8 mouse cellular contexts compared by ENCODE assay signal in genomic region chr17:6386927-6387326, GRCm38 (mm10). TPM values are rescaled to one million over a fixed set of nuclear protein-coding genes. Genes with fewer than 3 reads are reported as not detected.
DNase-seq lines count a peak whose midpoint lies in the region; ATAC-seq and TF ChIP-seq lines count a peak whose summit lies in the region.
"Not testable (repeated sequence)": the region's sequence is repeated elsewhere in the genome, so short reads cannot be mapped to it uniquely, and the experiment has no call there.

No protein-coding gene starts in this region.

- not testable (repeated sequence) for H3K27me3 ChIP-seq in forebrain, embryonic 13.5 days; heart, embryonic 15.5 days; hindbrain, postnatal 0 days (ENCODE audit: insufficient read depth, low read length); limb, embryonic 11.5 days (ENCODE audit: control insufficient read depth, insufficient read depth, low read length); lung, embryonic 15.5 days; midbrain, embryonic 15.5 days (replicated peaks); stomach, embryonic 14.5 days (ENCODE audit: control insufficient read depth, insufficient read depth, low read length)

- ATAC-seq in common myeloid progenitor, adult 5-6 weeks (replicated peaks; ENCODE audit: low read depth, poor library complexity, severe bottlenecking) = peak; percentile 95
- ATAC-seq in forebrain, embryonic 13.5 days = peak; percentile 76
- peak; percentile 56; the same call in 1 of the 2 replicates for ATAC-seq in heart, embryonic 15.5 days (replicated peaks; ENCODE audit: insufficient number of reproducible peaks, insufficient read depth, low FRiP score, low read depth)
- peak; percentile 76 for ATAC-seq in hindbrain, postnatal 0 days
- peak; percentile 61; the same call in 1 of the 2 replicates for ATAC-seq in limb, embryonic 11.5 days (ENCODE audit: insufficient number of reproducible peaks, low FRiP score, low TSS enrichment, low read depth)
- peak; percentile 49 for ATAC-seq in lung, embryonic 15.5 days (ENCODE audit: borderline replicate concordance, extremely low read depth, low FRiP score, low TSS enrichment)
- ATAC-seq in midbrain, embryonic 15.5 days (replicated peaks) = peak; percentile 71
- ATAC-seq in stomach, embryonic 14.5 days (ENCODE audit: insufficient number of reproducible peaks, insufficient read depth, low FRiP score, low read depth) = peak; percentile 54; the same call in 1 of the 2 replicates

- not testable (repeated sequence) for H3K9ac ChIP-seq in forebrain, embryonic 13.5 days; heart, embryonic 15.5 days; hindbrain, postnatal 0 days (replicated peaks; ENCODE audit: low read length); limb, embryonic 11.5 days (ENCODE audit: low read length); lung, embryonic 15.5 days; midbrain, embryonic 15.5 days; stomach, embryonic 14.5 days (replicated peaks; ENCODE audit: low read depth, low read length)

- H3K4me3 ChIP-seq in forebrain, embryonic 13.5 days; heart, embryonic 15.5 days; hindbrain, postnatal 0 days (ENCODE audit: low read length); limb, embryonic 11.5 days (ENCODE audit: low read depth, low read length); lung, embryonic 15.5 days; midbrain, embryonic 15.5 days; stomach, embryonic 14.5 days (ENCODE audit: low read depth, low read length): not testable (repeated sequence)

- H3K9me3 ChIP-seq in forebrain, embryonic 13.5 days (replicated peaks); heart, embryonic 15.5 days (replicated peaks); hindbrain, postnatal 0 days (ENCODE audit: low read length); limb, embryonic 11.5 days (ENCODE audit: control insufficient read depth, low read length); lung, embryonic 15.5 days; midbrain, embryonic 15.5 days; stomach, embryonic 14.5 days (ENCODE audit: control insufficient read depth, low read depth, low read length): not testable (repeated sequence)

- H3K4me2 ChIP-seq in forebrain, embryonic 13.5 days; heart, embryonic 15.5 days; hindbrain, postnatal 0 days (ENCODE audit: low read depth, low read length); limb, embryonic 11.5 days (ENCODE audit: low read depth, severe bottlenecking); lung, embryonic 15.5 days; midbrain, embryonic 15.5 days; stomach, embryonic 14.5 days (replicated peaks; ENCODE audit: low read depth, low read length): not testable (repeated sequence)

- not testable (repeated sequence) for DNase-seq in hindbrain, postnatal 0 days (ENCODE audit: low spot score); limb, embryonic 11.5 days (ENCODE audit: low spot score)

- not testable (repeated sequence) for H3K4me1 ChIP-seq in forebrain, embryonic 13.5 days; heart, embryonic 15.5 days (replicated peaks); hindbrain, postnatal 0 days (ENCODE audit: insufficient read depth, low read length); limb, embryonic 11.5 days (ENCODE audit: control insufficient read depth, insufficient read depth, low read length); lung, embryonic 15.5 days; midbrain, embryonic 15.5 days; stomach, embryonic 14.5 days (ENCODE audit: control insufficient read depth, insufficient read depth, low read length)

- not testable (repeated sequence) for H3K36me3 ChIP-seq in forebrain, embryonic 13.5 days (ENCODE audit: poor library complexity, severe bottlenecking); heart, embryonic 15.5 days; hindbrain, postnatal 0 days (ENCODE audit: insufficient read depth, low read length); limb, embryonic 11.5 days (ENCODE audit: control insufficient read depth, insufficient read depth, low read length); lung, embryonic 15.5 days; midbrain, embryonic 15.5 days (replicated peaks); stomach, embryonic 14.5 days (ENCODE audit: control insufficient read depth, insufficient read depth, low read length)

- not testable (repeated sequence) for TF ChIP-seq CTCF in hindbrain, postnatal 0 days (IDR thresholded peaks at IDR 0.05; ENCODE audit: low read depth)

- not testable (repeated sequence) for H3K27ac ChIP-seq in forebrain, embryonic 13.5 days; heart, embryonic 15.5 days; hindbrain, postnatal 0 days; limb, embryonic 11.5 days (replicated peaks; ENCODE audit: low read depth, low read length); lung, embryonic 15.5 days; midbrain, embryonic 15.5 days; stomach, embryonic 14.5 days (ENCODE audit: low read length)

- no CpG with 5 or more reads among the region's 4 CpGs for WGBS in forebrain, embryonic 13.5 days
- no CpG with 5 or more reads among the region's 4 CpGs for WGBS in heart, embryonic 15.5 days
- WGBS in hindbrain, postnatal 0 days = no CpG with 5 or more reads among the region's 4 CpGs
- WGBS in limb, embryonic 11.5 days = no CpG with 5 or more reads among the region's 4 CpGs
- WGBS in lung, embryonic 15.5 days = no CpG with 5 or more reads among the region's 4 CpGs
- WGBS in midbrain, embryonic 15.5 days = no CpG with 5 or more reads among the region's 4 CpGs
- no CpG with 5 or more reads among the region's 4 CpGs for WGBS in stomach, embryonic 14.5 days

RNA-seq across cellular contexts. Expression of gene Dynlt1b, which starts 43.0 kb away (rescaled TPM):
- total RNA-seq in common myeloid progenitor, adult 5-6 weeks (2017) = 95.3 and 115 TPM in 2 replicates
- polyA plus RNA-seq in forebrain, embryonic 13.5 days (2015; fragmentation: Nextera tagmentation; extraction: Ambion mirVana) = 931 and 992 TPM in 2 replicates
- 361 and 375 TPM in 2 replicates for polyA plus RNA-seq in heart, embryonic 15.5 days (2015; fragmentation: Nextera tagmentation; extraction: Ambion mirVana)
- total RNA-seq in hindbrain, postnatal 0 days (2014; rRNA removed) = 392 and 457 TPM in 2 replicates
- polyA plus RNA-seq in hindbrain, postnatal 0 days (2015; fragmentation: Nextera tagmentation; extraction: Ambion mirVana) = 1,203 and 1,233 TPM in 2 replicates
- polyA plus RNA-seq in limb, embryonic 11.5 days (2014; fragmentation: Nextera tagmentation; extraction: Ambion mirVana) = 502 TPM in 2 replicates
- polyA plus RNA-seq in lung, embryonic 15.5 days (2015; fragmentation: Nextera tagmentation; extraction: Ambion mirVana) = 471 and 517 TPM in 2 replicates
- 1,067 and 1,101 TPM in 2 replicates for polyA plus RNA-seq in midbrain, embryonic 15.5 days (2015; fragmentation: Nextera tagmentation; extraction: Ambion mirVana)
- polyA plus RNA-seq in stomach, embryonic 14.5 days (2014; fragmentation: Nextera tagmentation; extraction: Ambion mirVana) = 610 and 627 TPM in 2 replicates
